Mouse (Mus musculus): ENCODE measurements around the gene Casz1. TPM values are rescaled to one million over a fixed set of nuclear protein-coding genes. Genes with fewer than 3 reads are reported as not detected.

The Casz1 gene
- 2.3 TPM for polyA plus RNA-seq (2017; shearing (Covaris generic))

DNA sequence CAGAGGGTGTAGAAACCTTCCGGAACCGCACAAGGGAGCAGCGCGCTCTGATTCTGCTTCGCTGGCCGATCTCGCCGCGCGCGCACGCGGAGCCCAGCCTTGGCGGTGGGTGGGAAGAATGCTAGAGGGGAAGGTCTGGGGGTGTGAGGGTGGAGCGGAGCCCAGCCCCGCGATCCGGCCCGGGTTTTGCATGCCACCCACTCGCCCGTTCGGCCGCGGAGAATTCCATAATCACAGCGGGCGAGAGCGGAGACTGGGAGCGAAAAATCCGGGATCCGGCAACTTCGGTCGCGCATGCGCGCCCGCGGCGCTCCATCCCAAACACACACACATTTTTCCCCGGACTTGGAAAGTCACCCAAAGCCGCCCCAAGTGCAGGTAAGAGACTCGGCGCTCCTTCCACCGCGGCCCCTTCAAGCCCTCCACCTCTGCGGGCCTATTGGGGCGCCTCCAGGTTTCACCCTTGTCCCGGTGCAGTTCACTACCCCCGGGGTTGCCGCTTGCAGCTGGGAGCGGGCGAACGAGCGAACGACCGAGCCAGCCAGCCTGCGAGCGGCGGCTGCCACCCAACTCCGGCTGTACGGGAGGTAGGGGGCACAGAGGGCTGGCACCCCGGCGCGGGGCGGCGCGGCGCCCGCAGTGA lies at the start of gene Casz1:
Gene Casz1 (plus strand): TSS at position 293 of the 643 bp plus-strand sequence.

Other genes starting within 250 kb of the Casz1 start
- 122 TPM for gene Exosc10, start 246.0 kb upstream of the Casz1 start, polyA plus RNA-seq (2017; shearing (Covaris generic))
- 10.1 TPM for gene Srm, start 212.9 kb upstream of the Casz1 start, polyA plus RNA-seq (2017; shearing (Covaris generic))
- gene Masp2, start 201.9 kb upstream of the Casz1 start, polyA plus RNA-seq (2017; shearing (Covaris generic)), result not detected
- gene Tardbp, start 177.4 kb upstream of the Casz1 start, polyA plus RNA-seq (2017; shearing (Covaris generic)), result 247 TPM
- gene Gm572, start 161.1 kb upstream of the Casz1 start, polyA plus RNA-seq (2017; shearing (Covaris generic)), result not detected